Mouse (Mus musculus): Measurements from ENCODE around the gene Stra8.

Stra8 gene

DNA sequence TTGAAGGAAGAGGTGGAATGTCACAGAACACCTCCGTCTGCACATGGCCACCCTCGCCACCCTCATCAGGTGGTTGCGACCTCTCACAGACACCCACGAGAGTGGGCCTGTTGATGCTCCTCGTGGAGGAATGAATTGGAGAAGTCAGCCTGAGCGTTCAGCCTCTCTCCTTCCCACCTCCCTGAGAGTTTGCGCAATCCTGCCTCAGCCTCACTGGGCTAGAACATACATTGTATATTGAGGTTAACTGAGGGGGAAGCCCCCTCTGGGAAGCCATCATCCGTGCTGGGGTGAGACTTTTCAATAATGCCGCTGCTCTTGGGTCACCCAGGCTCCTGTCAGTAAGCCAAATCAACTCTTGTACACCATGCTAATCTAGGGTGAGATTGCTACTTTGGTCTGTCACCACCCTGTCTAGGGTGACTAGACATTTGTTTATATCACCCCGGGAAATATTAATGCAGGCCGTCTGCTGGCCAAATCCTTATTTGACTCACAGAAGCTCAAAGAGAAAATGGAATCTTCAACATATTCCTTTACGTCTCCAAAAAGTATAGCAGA, 67.2 kb downstream of the Stra8 start:
- Histone ChIP-seq H3K27me3 (ENCODE audit: insufficient read depth, low read length) (peaks cover 54% of the 10 kb centered on the region), H3K9me3 (ENCODE audit: low read length) (no peaks in the 10 kb centered on the region), H3K4me1 (replicated peaks; ENCODE audit: low read depth, low read length) (peaks cover 48% of the 10 kb centered on the region), H3K4me3 (replicated peaks; ENCODE audit: low read length) (peak overlapping the region; percentile 50; the same call in 1 of the 2 replicates), H3K36me3 (ENCODE audit: insufficient read depth, low read length) (no peaks in the 10 kb centered on the region)
- TF ChIP-seq NANOG (IDR thresholded peaks at IDR 0.05; ENCODE audit: borderline replicate concordance, low read length) = no peak
- TF ChIP-seq CTCF (conservative IDR thresholded peaks at IDR 0.05; ENCODE audit: low read length) = no peak
- no peak for TF ChIP-seq POU5F1 (IDR thresholded peaks at IDR 0.05; ENCODE audit: borderline replicate concordance, low read length)

- Histone ChIP-seq H3K36me3 (ENCODE audit: insufficient read depth, low read length) (no peaks in the 10 kb centered on the region), H3K9me3 (ENCODE audit: low read length) (no peaks in the 10 kb centered on the region), H3K4me3 (replicated peaks; ENCODE audit: low read length) (peak within 1 kb of the TSS; percentile 50), H3K27me3 (ENCODE audit: insufficient read depth, low read length) (peaks cover 61% of the 10 kb centered on the region), H3K4me1 (replicated peaks; ENCODE audit: low read depth, low read length) (peaks cover 48% of the 10 kb centered on the region)
- TF ChIP-seq CTCF (conservative IDR thresholded peaks at IDR 0.05; ENCODE audit: low read length) = no peak
- TF ChIP-seq NANOG (IDR thresholded peaks at IDR 0.05; ENCODE audit: borderline replicate concordance, low read length) = no peak
- TF ChIP-seq POU5F1 (IDR thresholded peaks at IDR 0.05; ENCODE audit: borderline replicate concordance, low read length) = no peak
Observed at GRCm38 (mm10) chr6:34988081-34988761, 68.3 kb downstream of the Stra8 start, which contains the start of gene Slc23a4. Gene Slc23a4 (minus strand): TSS chr6:34988404.

All from E14TG2a.4 (cell line).